Mouse (Mus musculus) ES-Bruce4 (cell line): ENCODE measurements around the gene Tmem260.

ENCODE experiments used
- CTCF ChIP-seq: IDR thresholded peaks from one replicate; pipeline ENCODE4 v1.8.1; 2011; ENCODE audit warnings: low read depth, low read length
- POLR2A ChIP-seq: IDR thresholded peaks from one replicate; pipeline ENCODE4 v1.8.1; 2011; ENCODE audit warnings: low read length; ENCODE audit not compliant: insufficient read depth

- TF ChIP-seq CTCF (no peak), POLR2A (no peak)
Observed at GRCm38 (mm10) chr14:48476278-48476677, 30.4 kb downstream of the Tmem260 start.
